Mouse (Mus musculus) erythroblast, embryonic 14.5 days (primary cell): ENCODE results near the gene Asb17.

Source experiments
- GATA1 ChIP-seq: IDR thresholded peaks from 2 replicates; pipeline ENCODE4 v1.6.1; 2012; ENCODE audit warnings: low read length, inconsistent platforms, mixed read lengths
- TAL1 ChIP-seq: IDR thresholded peaks from 3 replicates; pipeline ENCODE4 v1.6.1; 2012; ENCODE audit warnings: low read length, inconsistent platforms, mixed read lengths

DNA sequence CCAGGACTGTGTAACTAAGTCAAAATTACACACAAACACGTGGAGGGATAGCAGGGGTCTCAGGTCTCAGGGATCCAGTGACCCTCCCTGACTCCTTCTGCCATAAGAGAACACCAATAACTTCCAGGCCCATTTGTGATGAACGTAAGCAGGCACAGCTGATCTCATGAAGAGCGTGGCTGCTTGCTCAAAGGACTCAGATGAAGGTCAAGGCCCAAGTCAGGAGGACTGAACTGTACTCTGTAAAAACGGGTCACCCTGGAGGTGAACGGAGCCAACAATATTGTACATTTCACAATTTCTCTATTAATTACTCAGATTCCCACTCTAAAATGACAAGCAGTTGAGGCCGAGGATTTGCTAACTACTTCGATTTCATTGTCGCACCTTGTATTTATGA is 30.0 kb upstream of the Asb17 start:
- TF ChIP-seq GATA1 (no peak), TAL1 (no peak)
